Mouse (Mus musculus) granulocyte monocyte progenitor cell, adult 5-6 weeks (primary cell): ENCODE measurements around the gene Henmt1. TPM values are rescaled to one million over a fixed set of nuclear protein-coding genes. Genes with fewer than 3 reads are reported as not detected.

Experiments
- ATAC-seq: replicated peaks from 2 replicates; pipeline ENCODE4 v1.8.0; 2016; ENCODE audit warnings: mild to moderate bottlenecking, moderate TSS enrichment, inconsistent platforms; ENCODE audit not compliant: poor library complexity, severe bottlenecking
- total RNA-seq, 2 experiments: library from RNA; stranded (forward) in 1 of 2; stranded (reverse) in 1 of 2; fragments of 200-712, 200-1000 nt in 1 of 2; fragments of >200 nt in 1 of 2; fragmentation: Nextera tagmentation in 1 of 2; gene quantifications; 2 replicates each; pipeline ENCODE4 v1.2.3; 2014 to 2017

The Henmt1 gene
- total RNA-seq, 2 experiments from 2014 or later: not detected

DNA sequence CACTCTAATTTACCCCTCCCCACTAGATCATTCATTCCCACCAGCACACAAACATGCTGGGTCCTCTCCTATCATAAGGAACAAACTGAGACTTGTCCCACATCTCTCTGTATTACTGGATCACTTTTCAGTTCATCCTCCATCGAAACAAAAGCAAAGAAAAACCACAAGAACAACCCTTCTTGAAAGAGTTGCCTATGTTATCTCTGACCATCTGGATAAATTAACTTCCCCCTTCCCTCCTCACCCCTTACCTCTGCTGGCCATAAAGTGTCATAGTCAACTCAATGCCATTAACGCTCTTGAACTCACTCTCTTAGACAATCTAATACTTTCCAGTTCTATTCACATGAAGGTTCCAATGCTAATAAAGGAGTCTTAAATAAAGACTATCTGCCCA, 54.8 kb downstream of the Henmt1 start:
- 0 out of 2 replicates have a peak, but pooled peaks have one; percentile 19 for ATAC-seq

DNA sequence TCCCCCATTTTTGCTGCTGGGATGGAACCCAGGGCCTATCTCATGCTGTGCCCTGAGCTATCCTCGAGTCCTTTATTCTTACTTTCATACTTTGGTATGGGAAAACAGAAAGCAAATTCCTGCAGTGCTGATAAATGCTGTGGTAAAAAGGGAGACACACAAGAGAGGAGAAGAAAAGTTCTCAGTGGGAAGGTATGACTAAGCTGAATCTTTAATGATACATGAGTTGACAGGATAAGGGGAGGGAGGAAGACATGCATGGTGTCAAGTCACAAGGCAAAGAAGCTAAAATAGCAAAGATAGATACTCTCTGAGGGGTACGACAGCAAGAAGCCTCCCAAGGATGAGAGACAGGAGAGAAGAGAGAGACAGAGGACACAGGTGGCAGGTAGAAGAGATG, 55.7 kb downstream of the Henmt1 start:
- no peak for ATAC-seq

DNA sequence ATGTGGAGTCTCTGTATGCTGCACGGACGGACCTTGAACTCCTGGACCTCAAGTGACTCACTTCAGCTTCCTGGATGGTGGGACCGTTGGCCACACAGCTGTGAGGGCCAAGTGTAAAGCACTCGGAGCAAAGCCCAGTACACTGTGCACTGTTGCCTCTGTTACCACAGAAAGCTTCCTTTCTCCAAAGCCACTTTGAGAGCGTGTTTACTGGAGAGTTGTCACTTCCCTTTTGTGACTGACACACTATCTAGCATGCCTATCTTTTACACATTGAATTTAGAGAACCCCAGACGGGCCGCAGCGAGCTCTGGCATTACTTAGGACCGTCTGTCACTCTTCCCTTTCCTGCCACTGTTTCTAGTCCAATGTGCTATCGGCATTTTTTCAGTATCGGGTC, 57.6 kb downstream of the Henmt1 start:
- peak; percentile 88 for ATAC-seq

DNA sequence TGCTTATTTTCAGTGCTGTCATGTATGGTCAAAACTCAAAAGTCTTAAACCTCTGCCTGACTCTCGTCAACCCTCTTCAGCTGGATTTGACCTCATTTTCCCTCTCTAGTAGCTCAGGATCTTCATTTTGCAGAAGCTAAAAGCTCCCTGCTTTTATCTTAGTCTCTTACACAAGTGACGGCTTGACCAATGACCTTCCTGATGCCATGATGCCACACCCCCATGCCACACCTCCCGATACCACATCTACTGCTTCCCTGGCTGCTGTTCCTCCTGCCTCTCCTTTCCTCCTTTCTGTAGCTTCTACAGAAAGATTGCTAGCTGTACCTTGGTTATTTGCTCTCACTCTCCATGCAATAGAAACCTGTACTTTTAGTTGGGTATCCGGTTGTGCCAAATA, 58.1 kb downstream of the Henmt1 start:
- ATAC-seq: peak; percentile 91

DNA sequence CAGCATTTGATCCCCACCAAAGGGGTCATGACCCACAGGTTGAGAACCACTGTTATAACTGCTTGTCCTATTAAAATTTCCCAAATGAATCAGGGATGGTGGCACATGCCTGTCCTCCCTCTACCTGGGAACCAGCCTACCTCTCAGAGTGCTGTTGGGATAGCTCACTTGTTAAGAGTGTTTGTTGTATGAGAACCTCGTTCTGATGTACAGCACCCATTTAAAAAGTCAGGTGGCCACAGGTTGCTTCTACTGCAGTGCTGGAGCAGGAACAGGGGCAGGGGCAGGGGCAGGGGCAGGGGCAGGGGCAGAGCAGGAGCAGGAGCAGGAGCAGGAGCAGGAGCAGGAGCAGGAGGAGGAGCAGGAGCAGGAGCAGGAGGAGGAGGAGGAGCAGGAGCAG, 59.5 kb downstream of the Henmt1 start:
- ATAC-seq: no peak

DNA sequence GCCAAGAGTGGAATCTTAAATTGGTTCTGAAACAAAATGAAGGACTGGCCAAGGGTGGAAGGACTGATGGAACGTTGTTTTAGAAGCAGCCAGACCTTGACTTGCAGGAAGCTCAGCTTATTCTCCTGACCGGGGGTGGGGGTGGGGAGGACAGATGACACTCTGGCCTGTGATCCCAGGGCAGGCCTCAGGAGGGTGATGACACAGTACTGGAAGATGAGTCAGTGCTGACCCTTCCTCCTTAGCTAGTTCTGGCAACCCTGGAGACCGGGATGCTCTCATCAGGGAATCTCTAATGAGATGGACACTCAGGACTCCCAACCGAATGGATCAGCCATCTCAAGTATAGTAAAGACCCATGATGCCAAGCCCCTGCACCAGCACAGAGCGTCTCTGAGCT, 66.1 kb downstream of the Henmt1 start:
- ATAC-seq: no peak

DNA sequence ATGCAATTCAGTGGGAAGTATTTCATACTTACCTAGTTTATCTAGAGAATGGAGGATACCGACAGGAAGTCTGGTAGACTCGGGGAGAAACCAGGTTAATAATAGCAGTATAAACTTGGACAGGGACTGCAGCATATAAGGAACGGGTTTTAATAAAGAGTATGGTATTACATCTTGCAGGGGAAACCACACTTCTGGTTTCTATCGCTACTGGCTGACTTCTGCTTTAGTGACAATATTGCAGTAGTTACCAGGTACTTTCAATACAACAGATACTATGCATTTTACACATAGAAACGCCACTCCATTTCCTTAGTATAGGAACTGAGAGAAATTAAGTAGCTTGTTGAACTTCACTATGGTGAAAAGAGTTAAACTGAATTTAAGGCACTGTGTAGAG, 68.5 kb downstream of the Henmt1 start:
- peak; percentile 64 for ATAC-seq

Other genes starting within 250 kb of the Henmt1 start
- gene Gpsm2, start 217.6 kb upstream of the Henmt1 start, total RNA-seq (2014; fragmentation: Nextera tagmentation): 3.7 and 7.4 TPM in 2 replicates
- gene Gpsm2, start 217.6 kb upstream of the Henmt1 start, total RNA-seq (2017): 10.7 and 12.2 TPM in 2 replicates
- not detected in 2 replicates for gene Aknad1, start 200.2 kb upstream of the Henmt1 start, total RNA-seq (2014; fragmentation: Nextera tagmentation)
- not detected in 2 replicates for gene Aknad1, start 200.2 kb upstream of the Henmt1 start, total RNA-seq (2017)
- gene Stxbp3, start 99.3 kb upstream of the Henmt1 start, total RNA-seq (2014; fragmentation: Nextera tagmentation): 23.5 and 28.7 TPM in 2 replicates
- gene Stxbp3, start 99.3 kb upstream of the Henmt1 start, total RNA-seq (2017): 21.6 and 26.2 TPM in 2 replicates
- gene Fndc7, start 49.9 kb upstream of the Henmt1 start, total RNA-seq (2014; fragmentation: Nextera tagmentation): 0.21 TPM in 1 of 2 replicates, not detected in the other
- 0.05 TPM in 1 of 2 replicates, not detected in the other for gene Fndc7, start 49.9 kb upstream of the Henmt1 start, total RNA-seq (2017)
- 113 and 174 TPM in 2 replicates for gene Prpf38b, start 28.1 kb upstream of the Henmt1 start, total RNA-seq (2014; fragmentation: Nextera tagmentation)
- 211 and 237 TPM in 2 replicates for gene Prpf38b, start 28.1 kb upstream of the Henmt1 start, total RNA-seq (2017)
- gene Gm9857, start 572 bp downstream of the Henmt1 start, total RNA-seq (2014; fragmentation: Nextera tagmentation): not detected in 2 replicates
- gene Gm9857, start 572 bp downstream of the Henmt1 start, total RNA-seq (2017): not detected in 2 replicates
- gene Fam102b, start 87.7 kb downstream of the Henmt1 start, total RNA-seq (2014; fragmentation: Nextera tagmentation): 28.8 and 29.1 TPM in 2 replicates
- 32.2 and 33.7 TPM in 2 replicates for gene Fam102b, start 87.7 kb downstream of the Henmt1 start, total RNA-seq (2017)
- not detected in 2 replicates for gene Slc25a54, start 140.6 kb downstream of the Henmt1 start, total RNA-seq (2014; fragmentation: Nextera tagmentation)
- not detected in 2 replicates for gene Slc25a54, start 140.6 kb downstream of the Henmt1 start, total RNA-seq (2017)
- 16.0 and 16.2 TPM in 2 replicates for gene Slc25a24, start 183.3 kb downstream of the Henmt1 start, total RNA-seq (2014; fragmentation: Nextera tagmentation)
- gene Slc25a24, start 183.3 kb downstream of the Henmt1 start, total RNA-seq (2017): 15.3 and 17.1 TPM in 2 replicates